Mouse (Mus musculus): ENCODE results near the gene Lnx1.

DNA sequence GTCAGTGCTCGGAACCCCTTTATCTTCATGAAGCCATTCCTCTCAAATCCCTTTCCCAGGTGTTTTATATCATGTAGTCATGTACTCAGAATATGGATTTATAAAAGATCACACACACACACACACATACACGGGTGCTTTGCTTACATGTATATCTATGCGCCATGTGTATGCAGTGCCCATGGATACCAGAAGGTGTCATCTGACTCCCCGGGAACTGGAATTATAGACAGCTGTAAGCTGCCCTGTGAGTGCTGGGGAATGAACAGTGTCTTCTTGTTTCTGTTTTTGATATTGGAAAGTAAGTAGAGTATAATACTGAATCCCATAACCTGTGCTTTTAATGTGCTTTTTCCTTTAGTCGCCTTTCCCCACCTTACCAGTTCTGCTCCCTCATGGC lies 111.3 kb downstream of the Lnx1 start:
- TF ChIP-seq POLR2A (IDR thresholded peaks at IDR 0.05; ENCODE audit: insufficient read depth, low read length) (no peak), CTCF (IDR thresholded peaks at IDR 0.05; ENCODE audit: low read depth, low read length) (no peak)

All from ES-Bruce4 (cell line).